In genomic region chr8:111932580-111933336, GRCm38 (mm10) we compare ENCODE assay signal across 9 mouse cellular contexts. TPM values are rescaled to one million over a fixed set of nuclear protein-coding genes. Genes with fewer than 3 reads are reported as not detected.
A peak's percentile ranks its signal among the peaks of the same experiment; 100 is the strongest.
DNase-seq lines count a peak whose midpoint lies in the region; ATAC-seq and TF ChIP-seq lines count a peak whose summit lies in the region.
"Had no signal": no experiment of that assay in that cellular context is flagged by ENCODE, and none has a peak within 500 bp of the region (broad histone marks: within the 10 kb centered on the region; RNA-seq: fewer than 3 reads in every experiment).

No protein-coding gene starts in this region.

- TF ChIP-seq POLR2A in cortical plate, adult 2 months (IDR thresholded peaks at IDR 0.05; ENCODE audit: extremely low read depth, insufficient read depth, low read length) = no peak
- no peak for TF ChIP-seq POLR2A in olfactory bulb, adult 2 months (IDR thresholded peaks at IDR 0.05; ENCODE audit: insufficient read depth, low read depth, low read length)

- ATAC-seq in granulocyte monocyte progenitor cell, adult 5-6 weeks (replicated peaks; ENCODE audit: poor library complexity, severe bottlenecking) = peak; percentile 42
- ATAC-seq in intestine, postnatal 0 days = no peak
- peak; percentile 37 for ATAC-seq in liver, postnatal 0 days

- no peaks in the 10 kb centered on the region; the same call in 1 of the 2 replicates for H3K4me1 ChIP-seq in cortical plate, adult 2 months (ENCODE audit: control insufficient read depth, insufficient read depth, low read length)
- H3K4me1 ChIP-seq in intestine, postnatal 0 days (replicated peaks; ENCODE audit: control insufficient read depth, insufficient read depth, low read length) = no peaks in the 10 kb centered on the region
- H3K4me1 ChIP-seq in liver, postnatal 0 days (ENCODE audit: insufficient read depth) = peaks cover 18% of the 10 kb centered on the region
- peaks cover 13% of the 10 kb centered on the region for H3K4me1 ChIP-seq in olfactory bulb, adult 2 months (ENCODE audit: control insufficient read depth, insufficient read depth, low read length)

- WGBS in intestine, postnatal 0 days = 36% methylated on average over 19 of the region's 19 CpGs
- 45% methylated on average over 19 of the region's 19 CpGs for WGBS in liver, postnatal 0 days (ENCODE audit: insufficient replicate concordance)
- 26% methylated on average over 19 of the region's 19 CpGs for WGBS in olfactory bulb, adult 2 months

- H3K9ac ChIP-seq in intestine, postnatal 0 days (ENCODE audit: low read depth, low read length) = peak overlapping the region; percentile 51; the same call in 1 of the 2 replicates
- peak overlapping the region; percentile 64 for H3K9ac ChIP-seq in liver, postnatal 0 days (replicated peaks)

- peak overlapping the region; percentile 50 for H3K4me3 ChIP-seq in cortical plate, adult 2 months (ENCODE audit: insufficient read depth, low read length)
- peak overlapping the region; percentile 62 for H3K4me3 ChIP-seq in intestine, postnatal 0 days (ENCODE audit: low read depth, low read length)
- H3K4me3 ChIP-seq in liver, postnatal 0 days (ENCODE audit: low read depth, low read length) = peak overlapping the region; percentile 60
- peak overlapping the region; percentile 73 for H3K4me3 ChIP-seq in olfactory bulb, adult 2 months (ENCODE audit: insufficient read depth, low read depth, low read length)

- DNase-seq in 3T3-L1 (ENCODE audit: low read depth, low spot score) = peak; percentile 97
- DNase-seq in NIH3T3 (ENCODE audit: low read depth) = peak; percentile 90
- peak; percentile 70 for DNase-seq in liver, postnatal 0 days
- DNase-seq in frontal cortex, postnatal 25 days (ENCODE audit: low spot score in 2 of 2) = no peak

- H3K9me3 ChIP-seq in intestine, postnatal 0 days (ENCODE audit: control insufficient read depth) = no peaks in the 10 kb centered on the region
- H3K9me3 ChIP-seq in liver, postnatal 0 days (ENCODE audit: low read length) = no peaks in the 10 kb centered on the region

- no peak overlapping the region for H3K27ac ChIP-seq in cortical plate, adult 2 months (ENCODE audit: insufficient read depth, low read length)
- no peak overlapping the region for H3K27ac ChIP-seq in intestine, postnatal 0 days (ENCODE audit: low read depth, low read length)
- peak overlapping the region; percentile 60 for H3K27ac ChIP-seq in liver, postnatal 0 days (ENCODE audit: low read depth)
- peak overlapping the region; percentile 14; the same call in 1 of the 2 replicates for H3K27ac ChIP-seq in olfactory bulb, adult 2 months (ENCODE audit: insufficient read depth, low read depth, low read length)

- TF ChIP-seq EP300 in liver, postnatal 0 days (IDR thresholded peaks at IDR 0.05; ENCODE audit: low read depth) = no peak

- H3K27me3 ChIP-seq in intestine, postnatal 0 days (replicated peaks; ENCODE audit: control insufficient read depth, insufficient read depth, low read length) = no peaks in the 10 kb centered on the region
- 0 out of 2 replicates have a peak, but pooled peaks cover 10% of the 10 kb centered on the region for H3K27me3 ChIP-seq in liver, postnatal 0 days (ENCODE audit: insufficient read depth, low read length)

- H3K36me3 ChIP-seq in intestine, postnatal 0 days (ENCODE audit: control insufficient read depth, insufficient read depth) = no peaks in the 10 kb centered on the region
- H3K36me3 ChIP-seq in liver, postnatal 0 days (replicated peaks; ENCODE audit: insufficient read depth, low read length) = no peaks in the 10 kb centered on the region

- H3K4me2 ChIP-seq in intestine, postnatal 0 days (replicated peaks; ENCODE audit: low read depth) = peak overlapping the region; percentile 98
- H3K4me2 ChIP-seq in liver, postnatal 0 days (ENCODE audit: low read depth, low read length) = peak overlapping the region; percentile 94

- no peak for TF ChIP-seq CTCF in cortical plate, adult 2 months (IDR thresholded peaks at IDR 0.05; ENCODE audit: extremely low read depth, insufficient read depth, low read length)
- no peak for TF ChIP-seq CTCF in intestine, postnatal 0 days (IDR thresholded peaks at IDR 0.05; ENCODE audit: low read depth)
- no peak for TF ChIP-seq CTCF in liver, postnatal 0 days (IDR thresholded peaks at IDR 0.05; ENCODE audit: low read depth)
- TF ChIP-seq CTCF in olfactory bulb, adult 2 months (IDR thresholded peaks at IDR 0.05; ENCODE audit: insufficient read depth, low read depth, low read length) = no peak

RNA-seq across cellular contexts. Expression of gene Tmem231, which starts 0.9 kb away (rescaled TPM):
- 10.6 and 11.8 TPM in 2 replicates for polyA plus RNA-seq in cortical plate, adult 2 months (2012; rRNA removed)
- total RNA-seq in granulocyte monocyte progenitor cell, adult 5-6 weeks (2014; fragmentation: Nextera tagmentation) = not detected in 2 replicates
- total RNA-seq in granulocyte monocyte progenitor cell, adult 5-6 weeks (2017) = not detected in 2 replicates
- polyA plus RNA-seq in intestine, postnatal 0 days (2015; fragmentation: Nextera tagmentation; extraction: Ambion mirVana) = 1.8 and 2.2 TPM in 2 replicates
- 0.56 and 1.0 TPM in 2 replicates for polyA plus RNA-seq in liver, postnatal 0 days (2015; fragmentation: Nextera tagmentation; extraction: Ambion mirVana)
- polyA plus RNA-seq in olfactory bulb, adult 2 months (2012; ENCODE audit: insufficient read depth, insufficient read length, low replicate concordance, missing spikeins) = not detected in 2 replicates

RNA-seq across cellular contexts. Expression of gene Gabarapl2, which starts 7.7 kb away (rescaled TPM):
- polyA plus RNA-seq in cortical plate, adult 2 months (2012; rRNA removed) = 208 and 226 TPM in 2 replicates
- total RNA-seq in granulocyte monocyte progenitor cell, adult 5-6 weeks (2014; fragmentation: Nextera tagmentation) = 54.4 and 78.4 TPM in 2 replicates
- 23.3 and 26.8 TPM in 2 replicates for total RNA-seq in granulocyte monocyte progenitor cell, adult 5-6 weeks (2017)
- polyA plus RNA-seq in intestine, postnatal 0 days (2015; fragmentation: Nextera tagmentation; extraction: Ambion mirVana) = 298 and 308 TPM in 2 replicates
- 162 and 173 TPM in 2 replicates for polyA plus RNA-seq in liver, postnatal 0 days (2015; fragmentation: Nextera tagmentation; extraction: Ambion mirVana)
- polyA plus RNA-seq in olfactory bulb, adult 2 months (2012; ENCODE audit: insufficient read depth, insufficient read length, low replicate concordance, missing spikeins) = not detected in 2 replicates

RNA-seq across cellular contexts. Expression of gene Chst5, which starts 22.5 kb away (rescaled TPM):
- 1.2 and 1.4 TPM in 2 replicates for polyA plus RNA-seq in cortical plate, adult 2 months (2012; rRNA removed)
- not detected in 2 replicates for total RNA-seq in granulocyte monocyte progenitor cell, adult 5-6 weeks (2014; fragmentation: Nextera tagmentation)
- total RNA-seq in granulocyte monocyte progenitor cell, adult 5-6 weeks (2017) = not detected in 2 replicates
- polyA plus RNA-seq in intestine, postnatal 0 days (2015; fragmentation: Nextera tagmentation; extraction: Ambion mirVana) = 0.44 and 0.54 TPM in 2 replicates
- polyA plus RNA-seq in liver, postnatal 0 days (2015; fragmentation: Nextera tagmentation; extraction: Ambion mirVana) = not detected in 2 replicates
- polyA plus RNA-seq in olfactory bulb, adult 2 months (2012; ENCODE audit: insufficient read depth, insufficient read length, low replicate concordance, missing spikeins) = not detected in 2 replicates
- polyA plus RNA-seq: gonadal fat pad, adult 2 months had no signal

RNA-seq across cellular contexts. Expression of gene Tmem170, which starts 56.2 kb away (rescaled TPM):
- 3.3 and 3.4 TPM in 2 replicates for polyA plus RNA-seq in cortical plate, adult 2 months (2012; rRNA removed)
- 0.62 and 2.0 TPM in 2 replicates for total RNA-seq in granulocyte monocyte progenitor cell, adult 5-6 weeks (2014; fragmentation: Nextera tagmentation)
- 0.05 and 0.73 TPM in 2 replicates for total RNA-seq in granulocyte monocyte progenitor cell, adult 5-6 weeks (2017)
- polyA plus RNA-seq in intestine, postnatal 0 days (2015; fragmentation: Nextera tagmentation; extraction: Ambion mirVana) = 24.1 and 25.4 TPM in 2 replicates
- polyA plus RNA-seq in liver, postnatal 0 days (2015; fragmentation: Nextera tagmentation; extraction: Ambion mirVana) = 4.9 TPM in 2 replicates
- not detected in 2 replicates for polyA plus RNA-seq in olfactory bulb, adult 2 months (2012; ENCODE audit: insufficient read depth, insufficient read length, low replicate concordance, missing spikeins)

RNA-seq across cellular contexts. Expression of gene Adat1, which starts 59.3 kb away (rescaled TPM):
- 8.1 and 8.3 TPM in 2 replicates for polyA plus RNA-seq in cortical plate, adult 2 months (2012; rRNA removed)
- 8.5 and 12.7 TPM in 2 replicates for total RNA-seq in granulocyte monocyte progenitor cell, adult 5-6 weeks (2014; fragmentation: Nextera tagmentation)
- total RNA-seq in granulocyte monocyte progenitor cell, adult 5-6 weeks (2017) = 5.7 and 6.1 TPM in 2 replicates
- polyA plus RNA-seq in intestine, postnatal 0 days (2015; fragmentation: Nextera tagmentation; extraction: Ambion mirVana) = 1.2 and 1.4 TPM in 2 replicates
- polyA plus RNA-seq in liver, postnatal 0 days (2015; fragmentation: Nextera tagmentation; extraction: Ambion mirVana) = 1.8 and 2.1 TPM in 2 replicates
- polyA plus RNA-seq in olfactory bulb, adult 2 months (2012; ENCODE audit: insufficient read depth, insufficient read length, low replicate concordance, missing spikeins) = 148 TPM in 1 of 2 replicates, not detected in the other

Comparison
In these comparisons a context has a peak if more than half of its experiments do, and no peak if none do; other contexts are left out.
1. DNase-seq: peak in 3T3-L1 (single experiment), NIH3T3 (single experiment) and liver, postnatal 0 days (single experiment); none in frontal cortex, postnatal 25 days (0 of 2).
2. H3K27ac ChIP-seq: peak in liver, postnatal 0 days (single experiment) and olfactory bulb, adult 2 months (single experiment); none in cortical plate, adult 2 months (single experiment) and intestine, postnatal 0 days (single experiment).
3. Peak in every context shown above with its lines, with median percentiles within 50 percentile points of each other: H3K4me3 ChIP-seq.